Mouse (Mus musculus): Measurements from ENCODE around the gene Bcap29. TPM values are rescaled to one million over a fixed set of nuclear protein-coding genes. Genes with fewer than 3 reads are reported as not detected.
A peak's percentile ranks its signal among the peaks of the same experiment; 100 is the strongest.

The Bcap29 gene
- polyA plus RNA-seq, 1 experiment from 2014 or later, result 33.9 TPM

- Histone ChIP-seq H3K4me3 (ENCODE audit: low read depth, low read length) (no peak overlapping the region), H3K9me3 (ENCODE audit: low read depth, low read length) (no peaks in the 10 kb centered on the region), H3K36me3 (ENCODE audit: insufficient read depth) (0 out of 2 replicates have a peak, but pooled peaks cover 2% of the 10 kb centered on the region), H3K4me2 (no peak overlapping the region), H3K27me3 (ENCODE audit: insufficient read depth, low read length) (no peaks in the 10 kb centered on the region), H3K4me1 (ENCODE audit: insufficient read depth) (no peaks in the 10 kb centered on the region), H3K27ac (ENCODE audit: low read depth) (no peak overlapping the region), H3K9ac (no peak overlapping the region)
- no peak for TF ChIP-seq CTCF (IDR thresholded peaks at IDR 0.05; ENCODE audit: low read depth)
- DNase-seq (no peak), ATAC-seq (ENCODE audit: insufficient read depth) (no peak)
- 45% methylated on average over 3 of the region's 3 CpGs for WGBS
Measured at GRCm38 (mm10) chr12:31608138-31608537, 26.3 kb downstream of the Bcap29 start.

GRCm38 (mm10) chr12:31604894-31605293 is 29.6 kb downstream of the Bcap29 start:
- no peak overlapping the region for H3K9ac ChIP-seq
- no peaks in the 10 kb centered on the region for H3K9me3 ChIP-seq (ENCODE audit: low read depth, low read length)
- ATAC-seq (ENCODE audit: insufficient read depth), result no peak
- no peak overlapping the region for H3K4me3 ChIP-seq (ENCODE audit: low read depth, low read length)
- 75% methylated on average over 3 of the region's 3 CpGs for WGBS
- no peak for TF ChIP-seq CTCF (IDR thresholded peaks at IDR 0.05; ENCODE audit: low read depth)
- 0 out of 2 replicates have a peak, but pooled peaks cover 2% of the 10 kb centered on the region for H3K36me3 ChIP-seq (ENCODE audit: insufficient read depth)
- no peak overlapping the region for H3K27ac ChIP-seq (ENCODE audit: low read depth)
- no peak overlapping the region for H3K4me2 ChIP-seq
- no peak for DNase-seq
- no peaks in the 10 kb centered on the region for H3K4me1 ChIP-seq (ENCODE audit: insufficient read depth)
- no peaks in the 10 kb centered on the region for H3K27me3 ChIP-seq (ENCODE audit: insufficient read depth, low read length)

- no peak overlapping the region for H3K4me3 ChIP-seq (ENCODE audit: low read depth, low read length)
- 0 out of 2 replicates have a peak, but pooled peaks cover 2% of the 10 kb centered on the region for H3K36me3 ChIP-seq (ENCODE audit: insufficient read depth)
- H3K4me2 ChIP-seq, result no peak overlapping the region
- no peak overlapping the region for H3K27ac ChIP-seq (ENCODE audit: low read depth)
- DNase-seq, result peak; percentile 11
- H3K27me3 ChIP-seq (ENCODE audit: insufficient read depth, low read length), result no peaks in the 10 kb centered on the region
- 30% methylated on average over 6 of the region's 6 CpGs for WGBS
- H3K9me3 ChIP-seq (ENCODE audit: low read depth, low read length), result no peaks in the 10 kb centered on the region
- no peak for TF ChIP-seq CTCF (IDR thresholded peaks at IDR 0.05; ENCODE audit: low read depth)
- no peak overlapping the region for H3K9ac ChIP-seq
- ATAC-seq (ENCODE audit: insufficient read depth), result no peak
- H3K4me1 ChIP-seq (ENCODE audit: insufficient read depth), result no peaks in the 10 kb centered on the region
Measured at GRCm38 (mm10) chr12:31603586-31603985, 30.9 kb downstream of the Bcap29 start.

GRCm38 (mm10) chr12:31594296-31594695 is 40.2 kb downstream of the Bcap29 start:
- Histone ChIP-seq H3K9ac (no peak overlapping the region), H3K9me3 (ENCODE audit: low read depth, low read length) (no peaks in the 10 kb centered on the region), H3K36me3 (ENCODE audit: insufficient read depth) (0 out of 2 replicates have a peak, but pooled peaks cover 5% of the 10 kb centered on the region), H3K4me1 (ENCODE audit: insufficient read depth) (no peaks in the 10 kb centered on the region), H3K27me3 (ENCODE audit: insufficient read depth, low read length) (no peaks in the 10 kb centered on the region), H3K4me3 (ENCODE audit: low read depth, low read length) (no peak overlapping the region), H3K27ac (ENCODE audit: low read depth) (no peak overlapping the region), H3K4me2 (no peak overlapping the region)
- no peak for ATAC-seq (ENCODE audit: insufficient read depth)
- no peak for TF ChIP-seq CTCF (IDR thresholded peaks at IDR 0.05; ENCODE audit: low read depth)
- DNase-seq, result no peak
- 86% methylated on average over 3 of the region's 3 CpGs for WGBS

- no peak overlapping the region for H3K9ac ChIP-seq
- 0 out of 2 replicates have a peak, but pooled peaks cover 5% of the 10 kb centered on the region for H3K36me3 ChIP-seq (ENCODE audit: insufficient read depth)
- H3K4me3 ChIP-seq (ENCODE audit: low read depth, low read length), result no peak overlapping the region
- TF ChIP-seq CTCF (IDR thresholded peaks at IDR 0.05; ENCODE audit: low read depth), result no peak
- H3K4me2 ChIP-seq, result no peak overlapping the region
- WGBS, result 7% methylated on average over 3 of the region's 3 CpGs
- peak; percentile 17; the same call in 1 of the 2 replicates for ATAC-seq (ENCODE audit: insufficient read depth)
- H3K27me3 ChIP-seq (ENCODE audit: insufficient read depth, low read length), result no peaks in the 10 kb centered on the region
- DNase-seq, result peak; percentile 56
- H3K27ac ChIP-seq (ENCODE audit: low read depth), result no peak overlapping the region
- H3K9me3 ChIP-seq (ENCODE audit: low read depth, low read length), result no peaks in the 10 kb centered on the region
- H3K4me1 ChIP-seq (ENCODE audit: insufficient read depth), result no peaks in the 10 kb centered on the region
Measured at GRCm38 (mm10) chr12:31592011-31592410, 42.4 kb downstream of the Bcap29 start.

GRCm38 (mm10) chr12:31583726-31584125 is 50.7 kb downstream of the Bcap29 start:
- Histone ChIP-seq H3K4me3 (ENCODE audit: low read depth, low read length) (no peak overlapping the region), H3K4me2 (no peak overlapping the region), H3K27ac (ENCODE audit: low read depth) (no peak overlapping the region), H3K27me3 (ENCODE audit: insufficient read depth, low read length) (no peaks in the 10 kb centered on the region), H3K4me1 (ENCODE audit: insufficient read depth) (no peaks in the 10 kb centered on the region), H3K9me3 (ENCODE audit: low read depth, low read length) (no peaks in the 10 kb centered on the region), H3K36me3 (ENCODE audit: insufficient read depth) (no peaks in the 10 kb centered on the region), H3K9ac (no peak overlapping the region)
- TF ChIP-seq CTCF (IDR thresholded peaks at IDR 0.05; ENCODE audit: low read depth), result no peak
- no peak for DNase-seq
- ATAC-seq (ENCODE audit: insufficient read depth), result no peak
- WGBS, result 79% methylated on average over 2 of the region's 2 CpGs

- Histone ChIP-seq H3K36me3 (ENCODE audit: insufficient read depth) (no peaks in the 10 kb centered on the region), H3K9ac (no peak overlapping the region), H3K9me3 (ENCODE audit: low read depth, low read length) (no peaks in the 10 kb centered on the region), H3K27me3 (ENCODE audit: insufficient read depth, low read length) (no peaks in the 10 kb centered on the region), H3K27ac (ENCODE audit: low read depth) (no peak overlapping the region), H3K4me3 (ENCODE audit: low read depth, low read length) (no peak overlapping the region), H3K4me1 (ENCODE audit: insufficient read depth) (no peaks in the 10 kb centered on the region), H3K4me2 (no peak overlapping the region)
- WGBS, result 79% methylated on average over 5 of the region's 5 CpGs
- TF ChIP-seq CTCF (IDR thresholded peaks at IDR 0.05; ENCODE audit: low read depth), result no peak
- DNase-seq (no peak), ATAC-seq (ENCODE audit: insufficient read depth) (no peak)
Measured at GRCm38 (mm10) chr12:31582081-31582480, 52.4 kb downstream of the Bcap29 start.
